Mouse (Mus musculus) cortical plate, adult 2 months (tissue): ENCODE data around the gene Vcp. TPM values are rescaled to one million over a fixed set of nuclear protein-coding genes. Genes with fewer than 3 reads are reported as not detected.

Experiments
- H3K27ac ChIP-seq: fragments of 200-500 bp; 2 replicates; pipeline ENCODE4 v1.5.1; 2012; ENCODE audit warnings: low read length, control low read depth, inconsistent platforms; ENCODE audit not compliant: insufficient read depth
- H3K4me1 ChIP-seq: fragments of 200-500 bp; 2 replicates; pipeline ENCODE4 v1.6.1; 2011; ENCODE audit warnings: low read length; ENCODE audit not compliant: control insufficient read depth, insufficient read depth
- H3K4me3 ChIP-seq: fragments of 200-500 bp; 2 replicates; pipeline ENCODE4 v1.5.1; 2011; ENCODE audit warnings: mild to moderate bottlenecking, low read length, control low read depth; ENCODE audit not compliant: insufficient read depth
- CTCF ChIP-seq: fragments of 200-500 bp; IDR thresholded peaks from 2 replicates; pipeline ENCODE4 v1.5.1; 2011; ENCODE audit warnings: mild to moderate bottlenecking, control low read depth, low read length; ENCODE audit not compliant: insufficient read depth; ENCODE audit errors: extremely low read depth
- POLR2A ChIP-seq: fragments of 200-500 bp; IDR thresholded peaks from 2 replicates; pipeline ENCODE4 v1.6.1; 2011; ENCODE audit warnings: mild to moderate bottlenecking, low read length, control low read depth; ENCODE audit not compliant: insufficient read depth; ENCODE audit errors: extremely low read depth
- polyA plus RNA-seq: library from polyadenylated mRNA; depleted of rRNA; stranded (reverse); fragments of >200 nt; gene quantifications from 2 replicates; pipeline ENCODE4 v1.2.3, GENCODE M21; 2012

The Vcp gene
- polyA plus RNA-seq, 1 experiment, result 176 TPM

DNA sequence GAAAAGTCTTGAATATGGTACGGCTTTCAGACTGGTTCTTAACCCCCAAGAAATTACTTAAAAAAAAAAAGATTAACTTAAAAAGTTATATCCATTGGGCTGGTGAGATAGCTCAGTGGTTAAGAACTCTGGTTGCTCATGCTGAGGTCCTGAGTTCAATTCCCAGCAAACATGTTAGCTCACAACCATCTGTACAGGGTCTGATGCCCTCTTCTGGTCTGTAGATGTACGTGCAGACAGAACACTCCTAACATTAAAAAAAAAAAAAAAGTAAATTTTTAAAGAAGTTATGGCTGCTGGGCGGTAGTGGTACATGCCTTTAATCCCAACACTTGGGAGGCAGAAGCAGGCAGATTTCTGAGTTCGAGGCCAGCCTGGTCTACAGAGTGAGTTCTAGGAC lies 22.2 kb downstream of the Vcp start:
- H3K4me1 ChIP-seq, result no peaks in the 10 kb centered on the region
- no peak for TF ChIP-seq POLR2A
- TF ChIP-seq CTCF, result peak; percentile 17; the same call in 1 of the 2 replicates
- no peak overlapping the region for H3K4me3 ChIP-seq
- no peak overlapping the region for H3K27ac ChIP-seq

DNA sequence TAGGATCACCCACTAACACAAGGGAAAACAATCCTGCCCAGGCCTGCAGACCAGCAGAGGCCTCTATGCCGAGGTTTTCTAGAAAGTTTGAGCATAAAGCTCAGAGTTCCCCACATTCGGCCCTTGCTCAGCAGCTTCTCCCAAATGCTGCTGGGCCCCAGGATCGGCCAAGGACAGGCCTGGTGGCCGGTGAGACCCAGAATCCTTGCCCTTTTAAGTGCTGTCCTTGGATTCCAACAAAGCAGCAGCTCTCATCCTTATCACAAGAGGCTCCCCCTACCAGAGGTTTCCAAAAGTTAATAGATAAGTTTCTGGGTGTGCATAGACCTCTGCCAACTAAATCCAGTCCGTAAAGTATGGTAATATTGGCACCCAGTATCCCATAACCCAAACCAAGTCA lies 26.4 kb downstream of the Vcp start:
- no peak for TF ChIP-seq POLR2A
- no peak for TF ChIP-seq CTCF
- Histone ChIP-seq H3K27ac (no peak overlapping the region), H3K4me3 (no peak overlapping the region), H3K4me1 (no peaks in the 10 kb centered on the region)

DNA sequence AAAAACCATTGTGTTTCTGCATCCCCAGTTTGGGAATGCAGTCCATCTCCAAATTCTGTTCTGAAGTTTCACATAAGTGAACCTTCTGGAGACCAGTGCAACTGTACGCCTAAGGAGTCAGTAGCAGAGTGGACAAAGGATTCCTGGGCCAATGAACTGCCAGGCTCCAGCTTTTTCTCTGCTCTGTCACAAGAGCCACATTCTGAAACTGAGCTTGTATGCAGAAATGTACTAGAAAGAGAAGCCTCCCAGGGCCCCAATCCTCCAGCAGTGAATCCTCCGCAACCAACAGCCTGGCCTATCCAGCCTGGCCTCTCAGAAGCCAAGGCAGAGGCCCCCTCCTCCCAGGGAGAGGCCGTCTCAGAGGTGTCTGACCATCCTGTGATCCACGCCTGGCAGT lies 27.4 kb downstream of the Vcp start:
- Histone ChIP-seq H3K27ac (no peak overlapping the region), H3K4me1 (no peaks in the 10 kb centered on the region), H3K4me3 (no peak overlapping the region)
- TF ChIP-seq CTCF, result no peak
- TF ChIP-seq POLR2A, result no peak

DNA sequence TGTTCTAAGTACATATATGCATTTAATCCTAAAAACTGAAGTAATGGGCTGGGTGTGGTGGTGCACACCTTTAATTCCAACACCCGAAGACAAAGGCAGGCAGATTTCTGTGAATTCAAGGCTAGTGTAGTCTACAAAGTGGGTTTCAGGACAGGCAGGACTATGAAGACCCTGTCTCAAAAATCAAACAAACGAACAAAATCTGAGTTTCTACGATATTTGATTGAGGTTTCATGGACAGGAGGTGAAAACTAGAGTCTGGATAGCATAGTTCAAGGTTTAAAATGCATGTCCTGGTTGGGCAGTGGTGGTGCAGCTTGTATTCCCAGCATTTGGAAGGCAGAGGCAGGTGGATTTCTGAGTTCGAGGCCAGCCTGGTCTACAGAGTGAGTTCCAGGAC lies 31.0 kb downstream of the Vcp start, which contains the start of gene 1700022I11Rik:
1700022I11Rik (plus strand) TSS at position 301 of the 400 bp plus-strand sequence.
- no peak within 1 kb of the TSS for H3K27ac ChIP-seq
- TF ChIP-seq POLR2A, result no peak
- no peak for TF ChIP-seq CTCF
- H3K4me1 ChIP-seq, result no peaks in the 10 kb centered on the region
- H3K4me3 ChIP-seq, result no peak within 1 kb of the TSS

DNA sequence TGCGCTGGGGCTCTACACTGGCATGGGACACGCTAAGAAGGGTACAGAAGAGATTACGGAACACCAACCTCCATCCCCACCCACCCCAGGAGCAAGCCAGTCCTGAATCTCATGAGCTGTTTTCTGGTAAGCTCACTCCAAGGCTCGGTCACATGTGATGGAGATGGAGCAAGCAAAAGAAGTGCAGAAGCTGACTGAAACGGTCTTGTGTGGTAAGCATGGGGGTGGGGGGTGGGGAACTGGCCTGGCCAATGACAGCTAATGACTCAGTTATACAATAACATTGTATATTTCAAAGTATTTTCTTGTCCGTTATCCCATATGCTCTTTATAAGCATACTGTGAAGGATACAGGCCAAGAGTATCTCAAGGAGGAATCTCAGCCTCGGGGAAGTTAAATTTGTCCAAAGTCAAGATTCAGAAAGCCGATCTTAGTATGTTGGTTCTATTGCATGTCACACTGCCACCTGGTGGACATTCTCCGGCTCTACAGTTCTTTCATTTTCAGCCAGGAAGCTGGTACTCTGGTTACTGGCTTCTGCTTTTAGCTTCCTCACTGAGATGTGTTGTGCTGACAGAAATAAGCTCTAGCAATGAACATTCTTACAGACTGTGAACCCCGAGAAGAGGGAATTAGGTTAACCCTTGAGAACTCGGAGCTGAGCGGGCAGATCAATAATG lies 35.1 kb downstream of the Vcp start:
- H3K4me3 ChIP-seq, result no peak overlapping the region
- H3K4me1 ChIP-seq, result no peaks in the 10 kb centered on the region
- no peak for TF ChIP-seq POLR2A
- TF ChIP-seq CTCF, result peak; percentile 71
- H3K27ac ChIP-seq, result no peak overlapping the region

DNA sequence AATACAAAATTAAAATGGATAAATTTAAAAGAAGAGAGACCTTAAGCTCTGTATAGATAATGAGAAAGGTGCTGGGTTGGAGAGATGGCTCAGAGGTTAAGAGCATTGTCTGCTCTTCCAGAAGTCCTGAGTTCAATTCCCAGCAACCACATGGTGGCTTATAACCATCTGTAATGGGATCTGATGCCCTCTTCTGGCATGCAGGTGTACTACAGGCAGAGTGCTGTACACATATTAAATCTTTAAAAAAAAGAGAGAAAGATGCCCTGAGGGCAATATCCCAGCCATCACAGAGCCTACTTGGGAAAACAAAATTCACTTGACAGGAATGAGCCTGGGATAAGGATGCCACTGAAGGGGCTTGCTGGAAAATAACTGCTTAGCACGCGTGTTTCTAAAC lies 36.8 kb downstream of the Vcp start:
- no peak for TF ChIP-seq CTCF
- TF ChIP-seq POLR2A, result no peak
- Histone ChIP-seq H3K4me1 (0 out of 2 replicates have a peak, but pooled peaks cover 2% of the 10 kb centered on the region), H3K4me3 (no peak overlapping the region), H3K27ac (no peak overlapping the region)

DNA sequence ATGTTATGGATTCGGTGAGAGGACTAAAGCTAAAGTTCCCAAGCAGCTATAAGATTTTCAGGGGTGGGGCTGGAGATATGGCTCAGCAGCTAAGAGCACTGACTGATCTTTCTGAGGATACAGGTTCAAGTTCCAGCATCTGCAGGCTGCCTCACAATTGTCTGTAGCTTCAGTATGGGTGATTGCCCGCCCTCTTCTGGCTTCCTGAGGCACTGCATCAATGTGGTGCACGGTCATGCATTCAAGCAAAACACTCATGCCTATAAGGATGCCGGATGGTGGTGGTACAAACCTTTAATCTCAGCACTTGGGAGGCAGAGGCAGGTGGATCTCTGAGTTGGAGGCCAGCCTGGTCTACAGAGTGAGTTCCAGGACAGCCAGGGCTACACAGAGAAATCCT lies 38.7 kb downstream of the Vcp start:
- Histone ChIP-seq H3K4me1 (peaks cover 4% of the 10 kb centered on the region; the same call in 1 of the 2 replicates), H3K27ac (no peak overlapping the region), H3K4me3 (no peak overlapping the region)
- TF ChIP-seq CTCF (peak; percentile 78), POLR2A (no peak)

DNA sequence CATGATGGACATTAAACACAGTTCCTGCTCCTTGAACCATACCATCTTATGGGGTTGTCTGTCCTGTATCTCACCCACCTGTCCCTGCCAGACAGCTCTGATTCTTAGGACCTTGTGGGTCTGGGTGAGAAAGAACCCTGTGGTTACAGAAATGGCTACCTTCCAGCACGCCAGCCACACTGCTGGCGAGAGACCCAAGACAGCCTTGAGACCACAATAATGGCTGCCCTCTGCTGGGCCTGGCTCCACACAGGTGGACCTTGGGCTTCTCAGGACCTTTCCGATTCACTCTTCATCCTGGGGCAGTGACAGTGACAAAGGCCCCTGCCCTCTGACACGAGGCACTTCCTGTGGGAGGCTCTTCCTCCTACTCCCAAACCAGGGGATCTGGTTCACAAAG lies 40.9 kb downstream of the Vcp start:
- Histone ChIP-seq H3K4me3 (no peak overlapping the region), H3K4me1 (peaks cover 4% of the 10 kb centered on the region; the same call in 1 of the 2 replicates), H3K27ac (no peak overlapping the region)
- no peak for TF ChIP-seq CTCF
- TF ChIP-seq POLR2A, result peak; percentile 57

DNA sequence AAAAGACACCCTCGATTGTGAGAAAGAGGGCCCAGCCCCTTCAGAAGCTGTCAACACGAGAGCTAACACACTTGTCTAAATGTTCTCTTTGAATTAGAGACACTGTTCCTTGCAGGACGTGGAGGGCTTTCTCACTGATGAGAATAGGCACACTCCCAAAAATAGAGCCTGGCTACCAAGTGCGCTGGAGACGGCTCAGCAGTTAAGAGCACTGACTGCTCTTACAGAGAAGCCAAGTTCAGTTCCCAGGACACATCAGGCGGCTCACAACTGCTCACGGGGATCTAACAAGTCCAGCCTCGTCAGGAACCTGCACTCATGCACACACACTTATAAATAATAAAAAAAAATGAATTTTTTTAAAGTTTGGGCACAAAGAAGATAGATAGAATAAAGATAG lies 41.4 kb downstream of the Vcp start:
- Histone ChIP-seq H3K4me1 (peaks cover 4% of the 10 kb centered on the region; the same call in 1 of the 2 replicates), H3K27ac (no peak overlapping the region), H3K4me3 (no peak overlapping the region)
- no peak for TF ChIP-seq POLR2A
- no peak for TF ChIP-seq CTCF

DNA sequence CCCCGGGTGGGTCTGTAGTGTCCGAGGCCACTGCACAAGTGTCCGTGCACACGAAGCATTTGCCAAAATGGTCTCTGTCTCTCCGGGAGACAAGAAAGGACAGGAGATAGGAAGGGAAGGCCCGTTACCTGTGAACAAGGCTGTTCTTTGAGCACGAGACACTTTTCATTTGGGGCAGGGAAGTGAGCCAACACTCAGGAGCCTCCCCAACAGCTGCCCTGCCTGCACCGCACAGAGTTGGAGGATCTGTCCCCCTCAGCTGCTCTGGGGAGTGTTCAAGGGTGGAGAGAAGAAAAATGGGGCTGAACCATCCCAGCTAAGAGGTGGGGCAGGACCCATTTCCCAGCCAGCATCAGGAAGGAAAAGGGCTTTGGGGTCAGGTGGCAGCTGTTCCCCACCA lies 42.3 kb downstream of the Vcp start:
- no peak overlapping the region for H3K27ac ChIP-seq
- H3K4me1 ChIP-seq, result peaks cover 4% of the 10 kb centered on the region; the same call in 1 of the 2 replicates
- H3K4me3 ChIP-seq, result no peak overlapping the region
- no peak for TF ChIP-seq POLR2A
- no peak for TF ChIP-seq CTCF
